ENCODE assay signal across 21 mouse cellular contexts in the genomic region with DNA sequence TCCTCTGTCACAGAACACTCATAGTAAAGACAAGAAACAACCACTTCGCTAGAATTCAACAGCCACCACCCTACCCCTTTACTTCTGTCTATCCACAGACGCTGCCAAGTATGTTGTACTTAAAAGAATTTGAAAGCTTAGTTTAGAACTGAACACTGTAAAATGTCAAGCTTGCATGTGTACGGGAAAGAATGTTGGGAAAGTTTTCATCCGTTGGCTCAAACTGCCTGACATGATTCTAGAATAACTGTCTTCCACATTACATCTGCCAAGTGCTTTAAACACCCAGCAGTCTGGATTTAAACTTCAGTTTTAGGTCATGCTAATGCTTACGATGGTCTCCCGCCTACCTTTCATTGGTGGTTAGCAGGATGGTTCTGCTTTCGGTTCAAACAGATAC.
"Had no signal": no experiment of that assay in that cellular context is flagged by ENCODE, and none has a peak within 500 bp of the region (broad histone marks: within the 10 kb centered on the region; RNA-seq: fewer than 3 reads in every experiment).

No protein-coding gene starts in this region.

- ATAC-seq: intestine, embryonic 16.5 days; midbrain, embryonic 15.5 days had no signal

- H3K4me2 ChIP-seq: limb, embryonic 13.5 days; liver, embryonic 13.5 days; midbrain, embryonic 12.5 days; midbrain, embryonic 15.5 days; neural tube, embryonic 12.5 days; neural tube, embryonic 15.5 days; stomach, embryonic 15.5 days had no signal

- H3K4me1 ChIP-seq: limb, embryonic 13.5 days; liver, embryonic 13.5 days; midbrain, embryonic 12.5 days; midbrain, embryonic 15.5 days; neural tube, embryonic 12.5 days; neural tube, embryonic 15.5 days; stomach, embryonic 15.5 days had no signal

- H3K27me3 ChIP-seq: limb, embryonic 13.5 days; liver, embryonic 13.5 days; midbrain, embryonic 12.5 days; midbrain, embryonic 15.5 days; neural tube, embryonic 12.5 days; neural tube, embryonic 15.5 days; stomach, embryonic 15.5 days had no signal

- H3K4me3 ChIP-seq: limb, embryonic 13.5 days; liver, embryonic 13.5 days; midbrain, embryonic 12.5 days; midbrain, embryonic 15.5 days; neural tube, embryonic 12.5 days; neural tube, embryonic 15.5 days; stomach, embryonic 15.5 days had no signal

- H3K9me3 ChIP-seq: limb, embryonic 13.5 days; liver, embryonic 13.5 days; midbrain, embryonic 12.5 days; midbrain, embryonic 15.5 days; neural tube, embryonic 12.5 days; neural tube, embryonic 15.5 days; stomach, embryonic 15.5 days had no signal

- H3K27ac ChIP-seq: limb, embryonic 13.5 days; liver, embryonic 13.5 days; macrophage; midbrain, embryonic 12.5 days; midbrain, embryonic 15.5 days; neural tube, embryonic 12.5 days; neural tube, embryonic 15.5 days; stomach, embryonic 15.5 days had no signal

- H3K9ac ChIP-seq: limb, embryonic 13.5 days; liver, embryonic 13.5 days; midbrain, embryonic 12.5 days; midbrain, embryonic 15.5 days; neural tube, embryonic 12.5 days; neural tube, embryonic 15.5 days; stomach, embryonic 15.5 days had no signal

- H3K36me3 ChIP-seq: limb, embryonic 13.5 days; liver, embryonic 13.5 days; midbrain, embryonic 12.5 days; midbrain, embryonic 15.5 days; neural tube, embryonic 12.5 days; neural tube, embryonic 15.5 days; stomach, embryonic 15.5 days had no signal

- DNase-seq: kidney, adult 18-20 months; kidney, adult 9 months; kidney, postnatal 14 days; kidney, postnatal 4 days; layer of hippocampus, postnatal 36 days; left cerebral cortex, postnatal 4 days; liver, embryonic 13.5 days; lung, adult 2 months; lung, postnatal 14 days; right cerebral cortex, adult 18-20 months; right cerebral cortex, postnatal 14 days; right cerebral cortex, postnatal 4 days; thymus, postnatal 25 days had no signal
